Mouse (Mus musculus) mammary gland, adult 2 months (tissue): ENCODE data around the gene Cldn34b2. TPM values are rescaled to one million over a fixed set of nuclear protein-coding genes. Genes with fewer than 3 reads are reported as not detected.

Experiments
- polyA plus RNA-seq: library from polyadenylated mRNA; depleted of rRNA; stranded (reverse); fragments of >200 nt; gene quantifications from 2 replicates; pipeline ENCODE4 v1.2.3, GENCODE M21; 2012; ENCODE audit warnings: low replicate concordance; rRNA removed

Gene Cldn34b2
- polyA plus RNA-seq: not detected in 2 replicates

DNA sequence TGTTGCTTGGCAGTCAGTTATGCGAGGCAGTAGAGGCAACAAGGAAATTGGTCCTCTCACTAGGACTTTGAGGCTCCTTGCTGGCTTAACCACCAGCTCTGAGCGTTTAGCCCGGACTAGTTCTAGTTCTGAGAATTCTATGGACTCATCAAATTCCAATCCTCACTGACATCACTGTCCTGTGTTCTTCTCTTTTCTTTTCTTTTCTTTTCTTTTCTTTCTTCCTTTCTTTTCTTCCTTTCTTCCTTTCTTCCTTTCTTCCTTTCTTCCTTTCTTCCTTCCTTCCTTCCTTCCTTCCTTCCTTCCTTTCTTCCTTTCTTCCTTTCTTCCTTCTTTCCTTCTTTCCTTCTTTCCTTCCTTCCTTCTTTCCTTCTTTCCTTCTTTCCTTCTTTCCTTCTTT is at the start of gene Cldn34b2:
TSS of gene Cldn34b2 (minus strand) at position 101 of the 400 bp plus-strand sequence.

DNA sequence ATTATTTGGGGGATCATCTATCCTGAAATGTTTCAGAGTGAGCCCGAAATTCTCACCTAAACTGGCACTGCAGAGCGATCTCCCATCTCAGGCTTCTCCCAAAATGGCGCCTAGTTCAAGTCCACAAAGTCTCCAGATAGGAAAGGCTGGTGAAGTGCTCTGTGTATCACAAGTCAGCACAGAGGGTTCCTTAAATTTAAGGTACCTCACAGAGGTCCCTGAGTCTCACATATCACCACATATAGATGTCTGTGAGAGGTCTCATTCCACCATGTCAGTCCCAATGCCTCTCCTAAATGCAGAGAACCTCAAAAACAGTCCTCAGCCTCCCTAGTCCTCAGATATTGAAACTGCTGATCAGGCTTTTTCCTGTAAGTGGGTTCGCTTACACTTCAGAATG is 34.6 kb downstream of the Cldn34b2 start, which contains the start of gene Magea2:
TSS of gene Magea2 (minus strand) at position 101 of the 400 bp plus-strand sequence.

DNA sequence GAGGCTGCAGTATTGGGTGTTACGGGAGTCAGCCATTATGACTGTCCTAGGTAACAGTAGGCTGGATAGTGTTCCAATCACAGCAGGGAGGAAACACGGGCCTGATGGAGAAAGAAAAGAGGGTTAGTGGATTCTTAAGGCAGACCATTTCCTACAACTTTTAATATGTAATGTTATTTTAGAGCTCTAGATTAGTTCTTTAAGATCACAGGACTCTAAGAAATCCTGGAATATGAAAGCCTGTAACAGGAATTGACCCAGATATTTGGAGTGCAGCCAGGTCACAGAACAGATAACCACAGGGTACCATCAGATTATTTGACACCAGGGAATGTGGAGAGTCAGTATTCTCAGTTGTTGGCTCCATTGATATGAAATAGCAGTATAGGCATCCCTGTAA is 38.5 kb downstream of the Cldn34b2 start, which contains the start of gene Magea1:
TSS of gene Magea1 (minus strand) at position 101 of the 400 bp plus-strand sequence.

Other genes with a start within 250 kb of the Cldn34b2 start
- not detected in 2 replicates for gene Cldn34b1, start 238.1 kb downstream of the Cldn34b2 start, polyA plus RNA-seq
- not detected in 2 replicates for gene Magea6, start 192.4 kb downstream of the Cldn34b2 start, polyA plus RNA-seq
- gene Magea3, start 178.9 kb downstream of the Cldn34b2 start, polyA plus RNA-seq: not detected in 2 replicates
- gene Magea8, start 132.6 kb downstream of the Cldn34b2 start, polyA plus RNA-seq: not detected in 2 replicates
- gene Magea5, start 65.3 kb downstream of the Cldn34b2 start, polyA plus RNA-seq: not detected in 2 replicates
- not detected in 2 replicates for gene Magea1, start 38.6 kb downstream of the Cldn34b2 start, polyA plus RNA-seq
- not detected in 2 replicates for gene Magea2, start 34.7 kb downstream of the Cldn34b2 start, polyA plus RNA-seq
- gene Sat1, start 88.0 kb upstream of the Cldn34b2 start, polyA plus RNA-seq: 17.6 and 51.3 TPM in 2 replicates
- gene Acot9, start 134.0 kb upstream of the Cldn34b2 start, polyA plus RNA-seq: 10.8 and 24.0 TPM in 2 replicates
- 37.0 and 55.4 TPM in 2 replicates for gene Prdx4, start 212.3 kb upstream of the Cldn34b2 start, polyA plus RNA-seq